Mouse (Mus musculus) embryonic facial prominence, embryonic 13.5 days (tissue): Measurements from ENCODE around the gene Gpr156. TPM values are rescaled to one million over a fixed set of nuclear protein-coding genes. Genes with fewer than 3 reads are reported as not detected.

Source experiments
- ATAC-seq: fragments of 200-750 bp; cut with Nextera tagmentation; 2 replicates; pipeline ENCODE4 v1.8.0; 2017; ENCODE audit warnings: low read depth; ENCODE audit not compliant: insufficient number of reproducible peaks, insufficient read depth, low FRiP score, low TSS enrichment
- H3K27ac ChIP-seq: fragments of 300-500 bp; sonication (generic); 2 replicates; pipeline ENCODE4 v1.5.1; 2015; ENCODE audit warnings: moderate library complexity, mild to moderate bottlenecking, inconsistent platforms
- H3K27me3 ChIP-seq: fragments of 300-500 bp; sonication (generic); 2 replicates; pipeline ENCODE4 v1.6.1; 2015; ENCODE audit warnings: mild to moderate bottlenecking, inconsistent platforms
- H3K36me3 ChIP-seq: fragments of 300-500 bp; sonication (generic); 2 replicates; pipeline ENCODE4 v1.6.1; 2015; ENCODE audit warnings: mild to moderate bottlenecking, inconsistent platforms
- H3K4me1 ChIP-seq: fragments of 300-500 bp; sonication (generic); 2 replicates; pipeline ENCODE4 v1.6.1; 2015; ENCODE audit warnings: inconsistent platforms
- H3K4me2 ChIP-seq: fragments of 300-500 bp; sonication (generic); 2 replicates; pipeline ENCODE4 v1.6.1; 2015; ENCODE audit warnings: moderate library complexity, mild to moderate bottlenecking, inconsistent platforms
- H3K4me3 ChIP-seq: fragments of 300-500 bp; sonication (generic); 2 replicates; pipeline ENCODE4 v1.5.1; 2015; ENCODE audit warnings: mild to moderate bottlenecking, inconsistent platforms
- H3K9ac ChIP-seq: fragments of 300-500 bp; sonication (generic); 2 replicates; pipeline ENCODE4 v1.6.1; 2015; ENCODE audit warnings: mild to moderate bottlenecking, inconsistent platforms
- H3K9me3 ChIP-seq: fragments of 300-500 bp; sonication (generic); 2 replicates; pipeline ENCODE4 v1.6.1; 2016; ENCODE audit warnings: inconsistent platforms
- WGBS: fragments of 180-500 bp; shearing (Covaris S2); methylation state at CpG from one replicate; pipeline ENCODE4 v1.1.7; 2015; ENCODE audit warnings: mixed read lengths; 5-methylcytosine and 5-hydroxymethylcytosine counted together
- polyA plus RNA-seq: library from polyadenylated mRNA; unstranded; fragments of >200 nt; fragmentation: Nextera tagmentation; extraction: Ambion mirVana; gene quantifications from 2 replicates; pipeline ENCODE4 v1.2.1, GENCODE M21; 2015

The Gpr156 gene
- 0.37 and 0.58 TPM in 2 replicates for polyA plus RNA-seq

- peak within 1 kb of the TSS; percentile 57 for H3K4me3 ChIP-seq
- H3K27ac ChIP-seq, result no peak within 1 kb of the TSS
- no peaks in the 10 kb centered on the region for H3K36me3 ChIP-seq
- H3K4me2 ChIP-seq, result peak within 1 kb of the TSS; percentile 91
- H3K27me3 ChIP-seq, result peaks cover 31% of the 10 kb centered on the region
- H3K9me3 ChIP-seq, result no peaks in the 10 kb centered on the region
- ATAC-seq, result 0 out of 2 replicates have a peak, but pooled peaks have one; percentile 56
- 2% methylated on average over 53 of the region's 53 CpGs for WGBS
- peaks cover 9% of the 10 kb centered on the region; the same call in 1 of the 2 replicates for H3K4me1 ChIP-seq
- H3K9ac ChIP-seq, result peak within 1 kb of the TSS; percentile 69
Measured at GRCm38 (mm10) chr16:37916138-37916817, at the start of gene Gpr156. Gene Gpr156 (plus strand): TSS chr16:37916496.

GRCm38 (mm10) chr16:37867791-37868505 is 48.3 kb upstream of the Gpr156 start, which contains the start of gene Lrrc58:
Gene Lrrc58 (plus strand): TSS chr16:37868389.
- peak; percentile 90 for ATAC-seq
- under 1% methylated on average over 86 of the region's 86 CpGs for WGBS
- H3K27me3 ChIP-seq, result no peaks in the 10 kb centered on the region
- H3K27ac ChIP-seq, result peak within 1 kb of the TSS; percentile 98
- H3K36me3 ChIP-seq, result no peaks in the 10 kb centered on the region
- H3K9me3 ChIP-seq, result no peaks in the 10 kb centered on the region
- peak within 1 kb of the TSS; percentile 96 for H3K4me3 ChIP-seq
- peak within 1 kb of the TSS; percentile 71 for H3K4me2 ChIP-seq
- peak within 1 kb of the TSS; percentile 98 for H3K9ac ChIP-seq
- H3K4me1 ChIP-seq, result peaks cover 19% of the 10 kb centered on the region

- peak overlapping the region; percentile 98 for H3K9ac ChIP-seq
- H3K36me3 ChIP-seq, result no peaks in the 10 kb centered on the region
- peak; percentile 75 for ATAC-seq
- H3K4me2 ChIP-seq, result peak overlapping the region; percentile 71
- no peaks in the 10 kb centered on the region for H3K9me3 ChIP-seq
- peak overlapping the region; percentile 96 for H3K4me3 ChIP-seq
- H3K4me1 ChIP-seq, result peaks cover 19% of the 10 kb centered on the region
- peak overlapping the region; percentile 98 for H3K27ac ChIP-seq
- no peaks in the 10 kb centered on the region for H3K27me3 ChIP-seq
- WGBS, result under 1% methylated on average over 87 of the region's 87 CpGs
Measured at GRCm38 (mm10) chr16:37868506-37869469, 47.5 kb upstream of the Gpr156 start.

GRCm38 (mm10) chr16:37869470-37870231 is 46.6 kb upstream of the Gpr156 start:
- H3K27me3 ChIP-seq, result no peaks in the 10 kb centered on the region
- ATAC-seq, result no peak
- H3K4me2 ChIP-seq, result peak overlapping the region; percentile 71
- WGBS, result 22% methylated on average over 4 of the region's 4 CpGs
- peak overlapping the region; percentile 96 for H3K4me3 ChIP-seq
- H3K9me3 ChIP-seq, result no peaks in the 10 kb centered on the region
- peak overlapping the region; percentile 98 for H3K9ac ChIP-seq
- H3K27ac ChIP-seq, result peak overlapping the region; percentile 98
- H3K36me3 ChIP-seq, result no peaks in the 10 kb centered on the region
- H3K4me1 ChIP-seq, result peaks cover 19% of the 10 kb centered on the region

GRCm38 (mm10) chr16:37871112-37871715 is 45.1 kb upstream of the Gpr156 start:
- H3K36me3 ChIP-seq, result no peaks in the 10 kb centered on the region
- H3K4me3 ChIP-seq, result no peak overlapping the region
- no peak for ATAC-seq
- 85% methylated on average over 4 of the region's 4 CpGs for WGBS
- H3K4me2 ChIP-seq, result peak overlapping the region; percentile 17; the same call in 1 of the 2 replicates
- H3K27me3 ChIP-seq, result no peaks in the 10 kb centered on the region
- H3K27ac ChIP-seq, result no peak overlapping the region
- peaks cover 19% of the 10 kb centered on the region for H3K4me1 ChIP-seq
- no peak overlapping the region for H3K9ac ChIP-seq
- no peaks in the 10 kb centered on the region for H3K9me3 ChIP-seq

- no peak overlapping the region for H3K9ac ChIP-seq
- peaks cover 18% of the 10 kb centered on the region for H3K4me1 ChIP-seq
- ATAC-seq, result no peak
- no peaks in the 10 kb centered on the region for H3K9me3 ChIP-seq
- H3K4me3 ChIP-seq, result no peak overlapping the region
- no peak overlapping the region for H3K27ac ChIP-seq
- no peak overlapping the region for H3K4me2 ChIP-seq
- peaks cover 19% of the 10 kb centered on the region for H3K36me3 ChIP-seq
- WGBS, result 88% methylated on average over 4 of the region's 4 CpGs
- no peaks in the 10 kb centered on the region for H3K27me3 ChIP-seq
Measured at GRCm38 (mm10) chr16:37874501-37875235, 41.6 kb upstream of the Gpr156 start.

- H3K9me3 ChIP-seq, result no peaks in the 10 kb centered on the region
- no peaks in the 10 kb centered on the region for H3K4me1 ChIP-seq
- no peak overlapping the region for H3K4me2 ChIP-seq
- H3K27ac ChIP-seq, result no peak overlapping the region
- H3K36me3 ChIP-seq, result peaks cover 44% of the 10 kb centered on the region
- no peak overlapping the region for H3K4me3 ChIP-seq
- no peak overlapping the region for H3K9ac ChIP-seq
- WGBS, result 96% methylated on average over 3 of the region's 3 CpGs
- no peaks in the 10 kb centered on the region for H3K27me3 ChIP-seq
- no peak for ATAC-seq
Measured at GRCm38 (mm10) chr16:37877406-37877805, 38.9 kb upstream of the Gpr156 start.

GRCm38 (mm10) chr16:37878951-37879505 is 37.3 kb upstream of the Gpr156 start:
- no peak overlapping the region for H3K9ac ChIP-seq
- WGBS, result 90% methylated on average over 7 of the region's 7 CpGs
- no peak overlapping the region for H3K4me3 ChIP-seq
- no peak for ATAC-seq
- no peak overlapping the region for H3K27ac ChIP-seq
- peaks cover 60% of the 10 kb centered on the region for H3K36me3 ChIP-seq
- no peak overlapping the region for H3K4me2 ChIP-seq
- no peaks in the 10 kb centered on the region for H3K9me3 ChIP-seq
- no peaks in the 10 kb centered on the region for H3K27me3 ChIP-seq
- no peaks in the 10 kb centered on the region for H3K4me1 ChIP-seq

GRCm38 (mm10) chr16:37879750-37880419 is 36.4 kb upstream of the Gpr156 start:
- peaks cover 63% of the 10 kb centered on the region for H3K36me3 ChIP-seq
- WGBS, result 94% methylated on average over 4 of the region's 4 CpGs

More at GRCm38 (mm10) chr16:37879750-37880419, 36.4 kb upstream of the Gpr156 start:
- no peak overlapping the region for H3K9ac ChIP-seq
- no peaks in the 10 kb centered on the region for H3K9me3 ChIP-seq
- ATAC-seq, result no peak
- no peak overlapping the region for H3K4me3 ChIP-seq
- H3K4me2 ChIP-seq, result no peak overlapping the region
- H3K4me1 ChIP-seq, result no peaks in the 10 kb centered on the region
- no peaks in the 10 kb centered on the region for H3K27me3 ChIP-seq
- no peak overlapping the region for H3K27ac ChIP-seq
